Mouse (Mus musculus) heart, adult 2 months (tissue): ENCODE results near the gene Rtn4ip1.

ENCODE experiments used
- CTCF ChIP-seq: fragments of 200-600 bp; IDR thresholded peaks from 2 replicates; pipeline ENCODE4 v1.8.1; 2022; ENCODE audit warnings: antibody characterized with exemption, mild to moderate bottlenecking, moderate library complexity
- EP300 ChIP-seq: fragments of 200-500 bp; IDR thresholded peaks from 2 replicates; pipeline ENCODE4 v1.6.1; 2011; ENCODE audit warnings: low read depth, low read length, control low read depth; ENCODE audit not compliant: insufficient read depth

GRCm38 (mm10) chr10:44005677-44006641 lies 104.4 kb downstream of the Rtn4ip1 start:
- TF ChIP-seq CTCF (no peak), EP300 (no peak)
